Mouse (Mus musculus) v-Abl transformed pro-B cells (cell line): ENCODE results near the gene Jund.

Source experiments
- in situ Hi-C, 2 experiments: fragments of 400-800 bp; cut with MboI; formaldehyde crosslinking; loops; one replicate each; pipeline ENCODE4 v1.15.1; 2025; ENCODE audit not compliant: unreplicated experiment in 2 of 2

Gene Jund

GRCm38 (mm10) chr8:70698310-70699109 is at the start of gene Jund:
TSS of gene Jund (plus strand) at chr8:70698949.
- in situ Hi-C loops: no loop called here

- in situ Hi-C loops: loop anchor here in 1 of 2 experiments (5.0 kb wide), 1 partner anchor 37 kb away; no protein-coding TSS in a partner anchor
These were observed 49.4 kb upstream of the Jund start for GRCm38 (mm10) chr8:70649324-70649723.

- in situ Hi-C loops: loop anchor here in 1 of 2 experiments (5.0 kb wide), 1 partner anchor 38 kb away; no protein-coding TSS in a partner anchor
These were observed 48.4 kb upstream of the Jund start for GRCm38 (mm10) chr8:70650351-70650750.

GRCm38 (mm10) chr8:70653226-70653625 is 45.5 kb upstream of the Jund start:
- in situ Hi-C loops: loop anchor here in 1 of 2 experiments (5.0 kb wide), 1 partner anchor 41 kb away; no protein-coding TSS in a partner anchor

GRCm38 (mm10) chr8:70654121-70654520 is 44.6 kb upstream of the Jund start:
- in situ Hi-C loops: loop anchor here in 1 of 2 experiments (5.0 kb wide), 1 partner anchor 42 kb away; no protein-coding TSS in a partner anchor

GRCm38 (mm10) chr8:70655469-70655868 is 43.3 kb upstream of the Jund start:
- in situ Hi-C loops: no loop called here

- in situ Hi-C loops: no loop called here
These were observed 42.5 kb upstream of the Jund start for GRCm38 (mm10) chr8:70656193-70656790.

- in situ Hi-C loops: no loop called here
These were observed 41.5 kb upstream of the Jund start for GRCm38 (mm10) chr8:70657214-70657613.

- in situ Hi-C loops: no loop called here
These were observed 41.0 kb upstream of the Jund start for GRCm38 (mm10) chr8:70657739-70658138.

GRCm38 (mm10) chr8:70658897-70659603 is 39.7 kb upstream of the Jund start:
- in situ Hi-C loops: no loop called here

- in situ Hi-C loops: no loop called here
These were observed 39.0 kb upstream of the Jund start for GRCm38 (mm10) chr8:70659604-70660272.

- in situ Hi-C loops: no loop called here
These were observed 38.5 kb upstream of the Jund start, which contains the start of gene Pgpep1 for GRCm38 (mm10) chr8:70660273-70660725. TSS of gene Pgpep1 (minus strand) at chr8:70660388.

GRCm38 (mm10) chr8:70663691-70664090 is 35.1 kb upstream of the Jund start:
- in situ Hi-C loops: no loop called here

GRCm38 (mm10) chr8:70664631-70665030 is 34.1 kb upstream of the Jund start:
- in situ Hi-C loops: no loop called here

GRCm38 (mm10) chr8:70665599-70665998 is 33.1 kb upstream of the Jund start:
- in situ Hi-C loops: no loop called here

GRCm38 (mm10) chr8:70667071-70667470 is 31.7 kb upstream of the Jund start:
- in situ Hi-C loops: no loop called here

GRCm38 (mm10) chr8:70671615-70672324 is 27.0 kb upstream of the Jund start:
- in situ Hi-C loops: loop anchor here (5.0 kb wide), 3 partner anchors 36 to 81 kb away; partner anchors contain the start of gene Rab3a (in 1 of the 2)

- in situ Hi-C loops: loop anchor here (5.0 kb wide), 3 partner anchors 35 to 80 kb away; partner anchors contain the start of gene Rab3a (in 1 of the 2)
These were observed 26.2 kb upstream of the Jund start for GRCm38 (mm10) chr8:70672325-70673078.
